Mouse (Mus musculus) left cerebral cortex, adult 6 months (tissue): ENCODE measurements around the gene Olfr665. TPM values are rescaled to one million over a fixed set of nuclear protein-coding genes. Genes with fewer than 3 reads are reported as not detected.

Experiments used
- long read RNA-seq, 2 experiments: library from polyadenylated mRNA; unstranded; transcript quantifications; one replicate each; pipeline ENCODE4 v2.0.0; 2019 to 2020
- polyA plus RNA-seq: library from polyadenylated mRNA; unstranded; fragments of <200 nt; fragmentation: Nextera tagmentation; gene quantifications from 2 replicates; pipeline ENCODE4 v1.2.3, GENCODE M21; 2021

Olfr665 gene
- polyA plus RNA-seq: not detected in 2 replicates
- long read RNA-seq, experiment 1: 0 reads
- long read RNA-seq, experiment 2: 0 reads

DNA sequence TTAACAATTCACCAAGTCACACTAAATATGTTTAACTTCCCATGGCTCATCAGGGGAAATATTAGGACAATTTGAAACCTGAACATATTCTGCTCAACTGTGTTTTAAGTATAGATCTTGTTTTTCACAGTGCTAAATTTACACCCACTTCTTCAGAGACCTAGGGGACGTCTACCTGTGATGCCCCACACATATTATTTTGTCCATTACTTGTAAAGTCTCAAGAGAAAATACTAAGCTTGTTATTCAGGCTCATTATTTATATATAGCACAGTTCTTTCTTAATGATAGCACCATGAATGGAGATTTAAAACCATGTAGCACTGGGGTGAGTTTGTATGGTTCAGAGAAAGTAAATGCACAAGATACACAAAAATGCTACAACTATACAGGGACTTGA, at the start of gene Olfr665:
Gene Olfr665 (plus strand): TSS at position 301 of the 400 bp plus-strand sequence.

DNA sequence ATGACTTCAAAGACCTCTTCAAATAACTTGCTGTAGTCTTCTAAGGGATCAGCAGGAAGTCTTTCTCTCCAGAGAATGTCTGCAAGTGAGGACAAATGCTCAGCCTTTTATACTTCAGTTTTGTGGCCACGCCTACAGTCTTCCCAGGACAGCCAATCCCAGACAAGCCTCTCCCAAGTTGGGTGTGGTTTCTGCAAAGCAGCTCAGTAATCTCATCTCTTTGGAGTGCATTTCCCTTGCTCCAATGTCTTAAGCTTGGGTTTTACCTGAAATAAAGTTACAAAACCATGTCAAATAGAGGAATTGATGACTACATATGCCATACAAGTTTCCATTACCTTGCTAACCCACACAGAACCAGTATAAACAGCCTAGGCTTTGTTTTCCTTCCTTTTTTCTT, 35.3 kb upstream of the Olfr665 start, which contains the start of gene Usp17lb:
Gene Usp17lb (minus strand): TSS at position 101 of the 400 bp plus-strand sequence.

GRCm38 (mm10) chr7:104856709-104857108, 21.1 kb upstream of the Olfr665 start, which contains the start of gene Usp17la:
Gene Usp17la, plus strand, starts transcription at chr7:104857009.

DNA sequence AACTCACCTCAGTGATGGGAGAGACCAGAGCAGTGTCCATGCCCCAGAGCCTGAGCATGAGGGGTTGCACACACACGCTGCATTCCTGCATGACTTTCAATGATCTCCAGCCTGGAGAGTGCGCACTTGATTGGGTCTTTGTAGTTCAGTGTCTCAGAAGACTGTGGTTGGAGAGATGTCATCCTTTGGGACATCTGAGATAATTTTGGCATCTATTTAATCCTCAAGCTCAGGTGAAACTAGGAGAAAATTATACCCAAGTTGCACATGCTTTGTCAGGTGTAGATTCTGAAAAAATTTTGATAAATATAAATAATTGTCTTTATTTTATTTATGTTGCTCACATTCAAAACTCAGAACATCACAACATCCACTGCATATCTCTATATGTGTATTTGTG, 18.0 kb downstream of the Olfr665 start, which contains the start of gene Olfr666:
Gene Olfr666 (minus strand): TSS at position 101 of the 400 bp plus-strand sequence.

GRCm38 (mm10) chr7:104921382-104921781, 43.6 kb downstream of the Olfr665 start, which contains the start of gene Olfr667:
Gene Olfr667, minus strand, starts transcription at chr7:104921482.

GRCm38 (mm10) chr7:104927957-104928356, 50.1 kb downstream of the Olfr665 start, which contains the start of gene Olfr668:
Gene Olfr668, minus strand, starts transcription at chr7:104928057.

Other genes with a start within 250 kb of the Olfr665 start
- gene Olfr658, start 230.7 kb upstream of the Olfr665 start, polyA plus RNA-seq: 0.09 and 0.13 TPM in 2 replicates
- gene Olfr659, start 211.3 kb upstream of the Olfr665 start, polyA plus RNA-seq: not detected in 2 replicates
- not detected in 2 replicates for gene Olfr661, start 191.5 kb upstream of the Olfr665 start, polyA plus RNA-seq
- not detected in 2 replicates for gene Usp17le, start 100.6 kb upstream of the Olfr665 start, polyA plus RNA-seq
- gene Usp17lb, start 35.4 kb upstream of the Olfr665 start, polyA plus RNA-seq: not detected in 2 replicates
- not detected in 2 replicates for gene Usp17la, start 21.0 kb upstream of the Olfr665 start, polyA plus RNA-seq
- gene Olfr666, start 17.9 kb downstream of the Olfr665 start, polyA plus RNA-seq: not detected in 2 replicates
- not detected in 2 replicates for gene Olfr667, start 43.5 kb downstream of the Olfr665 start, polyA plus RNA-seq
- gene Olfr668, start 50.0 kb downstream of the Olfr665 start, polyA plus RNA-seq: not detected in 2 replicates
- gene Olfr669, start 56.2 kb downstream of the Olfr665 start, polyA plus RNA-seq: not detected in 2 replicates
- gene Olfr670, start 84.6 kb downstream of the Olfr665 start, polyA plus RNA-seq: not detected in 2 replicates
- not detected in 2 replicates for gene Olfr671, start 101.1 kb downstream of the Olfr665 start, polyA plus RNA-seq
- gene Olfr672, start 124.0 kb downstream of the Olfr665 start, polyA plus RNA-seq: not detected in 2 replicates
- gene Olfr675, start 150.4 kb downstream of the Olfr665 start, polyA plus RNA-seq: not detected in 2 replicates
- gene Olfr676, start 154.7 kb downstream of the Olfr665 start, polyA plus RNA-seq: not detected in 2 replicates
- not detected in 2 replicates for gene Olfr677, start 173.3 kb downstream of the Olfr665 start, polyA plus RNA-seq
- gene Olfr678, start 186.4 kb downstream of the Olfr665 start, polyA plus RNA-seq: not detected in 2 replicates
- gene Olfr679, start 203.2 kb downstream of the Olfr665 start, polyA plus RNA-seq: not detected in 2 replicates
- gene Olfr680-ps1, start 214.8 kb downstream of the Olfr665 start, polyA plus RNA-seq: not detected in 2 replicates
- gene Olfr681, start 238.8 kb downstream of the Olfr665 start, polyA plus RNA-seq: not detected in 2 replicates